Mouse (Mus musculus) megakaryocyte, embryonic 14.5 days (primary cell): Measurements from ENCODE around the gene Pycr2. TPM values are rescaled to one million over a fixed set of nuclear protein-coding genes. Genes with fewer than 3 reads are reported as not detected.

Experiments used
- H3K27me3 ChIP-seq: replicated peaks from 2 replicates; pipeline ENCODE3; 2012; ENCODE audit warnings: inconsistent platforms
- H3K36me3 ChIP-seq: replicated peaks from 2 replicates; pipeline ENCODE3; 2012; ENCODE audit warnings: low read length, inconsistent platforms, mixed read lengths
- H3K4me1 ChIP-seq: 2 replicates; pipeline ENCODE4 v1.6.1; 2012; ENCODE audit warnings: inconsistent platforms
- H3K4me3 ChIP-seq: replicated peaks from 2 replicates; pipeline ENCODE3; 2012; ENCODE audit warnings: moderate library complexity, mild to moderate bottlenecking, inconsistent platforms
- H3K9me3 ChIP-seq: 2 replicates; pipeline ENCODE4 v1.6.1; 2012; ENCODE audit warnings: inconsistent platforms
- FLI1 ChIP-seq: IDR thresholded peaks from 2 replicates; pipeline ENCODE4 v1.6.1; 2012; ENCODE audit warnings: low read length, inconsistent platforms, mixed read lengths
- GATA1 ChIP-seq: IDR thresholded peaks from 3 replicates; pipeline ENCODE4 v1.6.1; 2012; ENCODE audit warnings: mixed read lengths, low read length, inconsistent platforms, borderline replicate concordance
- polyA plus RNA-seq: library from polyadenylated mRNA; stranded (reverse); fragments of >175 nt; gene quantifications from 2 replicates; pipeline ENCODE4 v1.2.3, GENCODE M21; 2012; ENCODE audit warnings: low replicate concordance; ENCODE audit not compliant: insufficient read depth

The Pycr2 gene
- polyA plus RNA-seq, result 54.5 and 76.2 TPM in 2 replicates

DNA sequence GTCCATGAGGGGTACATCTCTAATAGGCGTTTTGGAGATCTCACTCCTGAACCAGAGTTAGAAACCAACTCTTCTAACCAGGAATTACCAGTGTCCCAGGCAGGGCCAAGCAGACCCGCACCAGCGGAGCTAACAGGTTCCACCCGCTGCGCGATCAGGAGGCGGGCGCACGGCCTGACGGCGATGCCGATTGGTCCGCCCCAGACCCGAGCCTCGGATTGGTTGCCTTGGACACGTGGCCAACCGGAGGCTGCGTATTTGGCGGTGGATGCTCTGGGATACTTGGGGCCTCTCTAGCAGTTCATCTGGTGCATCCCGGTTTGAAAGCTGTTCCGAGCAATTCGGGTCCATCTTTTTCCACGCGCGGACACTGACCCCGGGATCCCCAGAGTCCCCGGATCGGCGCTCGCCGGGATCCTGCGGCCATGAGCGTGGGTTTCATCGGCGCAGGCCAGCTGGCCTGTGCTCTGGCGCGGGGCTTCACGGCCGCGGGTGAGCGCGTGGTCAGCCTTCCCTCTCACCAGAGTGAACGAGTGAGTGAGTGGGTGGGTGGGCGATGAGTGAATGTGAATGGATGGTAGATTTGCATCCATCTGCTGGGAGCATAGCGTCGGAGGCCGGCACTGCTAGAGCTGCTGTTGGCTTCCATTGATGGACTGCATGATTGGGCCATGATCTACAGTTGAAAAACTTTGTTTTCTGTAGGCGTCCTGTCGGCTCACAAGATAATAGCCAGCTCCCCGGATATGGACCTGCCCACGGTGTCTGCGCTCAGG, at the start of gene Pycr2:
Gene Pycr2 (plus strand): TSS at position 255 of the 776 bp plus-strand sequence.
- Histone ChIP-seq H3K36me3 (peaks cover 40% of the 10 kb centered on the region), H3K27me3 (no peaks in the 10 kb centered on the region), H3K9me3 (no peaks in the 10 kb centered on the region), H3K4me3 (peak within 1 kb of the TSS; percentile 93), H3K4me1 (peaks cover 61% of the 10 kb centered on the region)
- TF ChIP-seq FLI1, result no peak
- TF ChIP-seq GATA1, result no peak

DNA sequence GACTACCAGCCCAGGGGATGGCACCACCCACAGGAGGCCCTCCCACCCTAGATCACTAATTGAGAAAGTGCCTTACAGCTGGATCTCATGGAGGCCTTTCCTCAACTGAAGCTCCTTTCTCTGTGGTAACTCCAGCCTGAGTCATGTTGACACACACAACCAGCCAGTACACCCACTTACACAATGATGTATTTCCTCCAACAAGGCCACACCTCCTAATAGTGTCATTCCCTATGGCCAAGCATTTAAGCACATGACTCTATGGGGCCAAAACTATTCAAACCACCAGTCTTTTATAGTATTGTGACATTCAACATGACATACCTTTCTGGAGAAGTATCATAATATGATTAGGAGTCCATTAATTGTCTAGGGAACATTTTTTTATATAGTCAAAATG, 45.3 kb upstream of the Pycr2 start:
- Histone ChIP-seq H3K36me3 (peaks cover 94% of the 10 kb centered on the region), H3K4me3 (no peak overlapping the region), H3K4me1 (peaks cover 72% of the 10 kb centered on the region), H3K27me3 (no peaks in the 10 kb centered on the region), H3K9me3 (no peaks in the 10 kb centered on the region)
- TF ChIP-seq FLI1 (no peak), GATA1 (no peak)

DNA sequence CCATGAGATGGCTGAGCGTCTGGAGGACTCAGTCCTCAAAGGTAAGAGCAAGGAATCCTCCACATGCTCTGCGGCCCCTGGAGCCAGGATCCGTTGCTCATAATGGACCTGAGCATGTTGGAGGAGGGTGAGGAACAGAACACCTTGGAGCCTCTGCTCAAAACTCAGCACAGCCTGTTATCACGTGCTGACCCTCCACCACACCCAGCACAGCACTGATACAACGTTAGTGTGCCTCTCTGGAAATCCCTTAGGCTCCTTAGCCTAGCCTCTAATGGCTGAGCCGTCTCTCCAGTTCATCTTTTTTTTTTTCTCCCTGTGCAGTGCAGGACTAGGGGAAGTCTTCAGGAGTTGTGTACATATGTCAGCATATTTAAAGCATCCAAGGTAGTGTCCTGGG, 44.1 kb upstream of the Pycr2 start:
- Histone ChIP-seq H3K4me3 (no peak overlapping the region), H3K36me3 (peaks cover 98% of the 10 kb centered on the region), H3K4me1 (peaks cover 73% of the 10 kb centered on the region), H3K27me3 (no peaks in the 10 kb centered on the region), H3K9me3 (no peaks in the 10 kb centered on the region)
- TF ChIP-seq FLI1, result no peak
- no peak for TF ChIP-seq GATA1

DNA sequence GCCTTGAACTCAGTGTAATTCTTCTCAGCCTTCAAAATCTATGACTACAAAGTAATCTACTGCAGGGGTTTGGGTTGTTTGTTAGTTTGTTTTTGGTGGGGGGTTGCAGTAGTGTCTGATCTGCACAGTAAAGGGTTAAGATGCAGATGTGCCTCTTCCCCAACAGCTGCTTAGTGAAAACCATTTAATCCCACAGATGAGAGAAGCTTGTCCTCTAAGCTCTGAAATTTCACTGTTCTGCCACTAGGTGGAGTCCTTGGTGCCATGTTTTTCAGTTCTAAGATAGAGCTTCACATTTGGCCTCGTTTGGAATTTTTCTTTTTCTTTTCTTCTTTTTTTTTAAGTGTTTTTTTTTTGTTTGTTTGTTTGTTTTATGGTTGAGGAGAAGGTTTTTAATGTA, 40.5 kb upstream of the Pycr2 start:
- Histone ChIP-seq H3K27me3 (no peaks in the 10 kb centered on the region), H3K4me1 (peaks cover 46% of the 10 kb centered on the region), H3K9me3 (no peaks in the 10 kb centered on the region), H3K36me3 (peaks cover 96% of the 10 kb centered on the region), H3K4me3 (no peak overlapping the region)
- no peak for TF ChIP-seq GATA1
- TF ChIP-seq FLI1, result no peak

DNA sequence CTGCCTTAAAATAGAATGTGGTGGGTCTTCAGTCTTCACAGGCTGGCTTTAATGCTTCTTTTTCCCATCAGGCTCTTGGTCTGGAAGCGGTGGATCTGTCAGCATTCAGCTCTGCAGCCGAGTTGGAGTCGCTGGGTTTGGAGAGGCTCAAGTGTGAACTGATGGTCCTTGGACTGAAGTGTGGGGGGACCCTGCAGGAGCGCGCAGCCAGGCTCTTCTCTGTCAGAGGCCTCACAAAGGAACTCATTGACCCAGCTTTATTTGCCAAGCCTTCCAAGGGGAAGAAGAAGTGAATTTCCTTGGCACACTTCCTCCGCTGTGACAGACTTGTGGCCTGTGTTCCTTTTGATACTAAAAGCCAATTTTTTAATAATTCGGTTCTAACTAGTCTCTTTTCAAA, 38.1 kb upstream of the Pycr2 start:
- H3K36me3 ChIP-seq, result peaks cover 73% of the 10 kb centered on the region
- TF ChIP-seq FLI1 (no peak), GATA1 (no peak)
- peaks cover 32% of the 10 kb centered on the region for H3K4me1 ChIP-seq
- H3K4me3 ChIP-seq, result no peak overlapping the region
- H3K27me3 ChIP-seq, result no peaks in the 10 kb centered on the region
- no peaks in the 10 kb centered on the region for H3K9me3 ChIP-seq

DNA sequence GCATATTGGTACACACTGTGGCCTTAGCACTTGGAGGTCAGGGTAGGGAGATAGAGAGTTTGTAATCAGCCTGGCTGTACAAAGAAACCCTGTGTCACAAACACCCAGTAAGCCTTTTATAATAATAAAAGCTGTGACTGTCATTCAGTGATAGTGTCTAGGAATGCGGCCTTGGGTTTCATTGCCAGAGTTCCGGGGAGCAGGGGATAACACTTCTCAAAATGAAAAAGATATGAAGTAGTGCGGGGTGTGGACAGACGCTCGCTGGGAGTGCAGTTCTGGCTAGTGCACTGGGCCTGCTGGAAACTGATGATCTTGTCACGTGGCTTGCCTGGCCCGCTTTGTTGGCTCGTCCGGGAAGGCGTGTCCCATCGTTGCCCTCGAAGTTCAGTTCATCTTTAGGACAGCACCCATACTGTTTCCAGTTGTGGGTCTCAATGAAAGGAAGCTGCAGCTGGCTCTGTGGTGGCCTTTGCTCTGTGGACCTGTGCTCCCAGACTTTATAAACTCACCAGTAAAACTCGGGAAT, 33.9 kb upstream of the Pycr2 start:
- TF ChIP-seq FLI1 (no peak), GATA1 (no peak)
- H3K36me3 ChIP-seq, result peaks cover 32% of the 10 kb centered on the region
- no peak overlapping the region for H3K4me3 ChIP-seq
- no peaks in the 10 kb centered on the region for H3K9me3 ChIP-seq
- peaks cover 12% of the 10 kb centered on the region for H3K27me3 ChIP-seq
- H3K4me1 ChIP-seq, result peaks cover 14% of the 10 kb centered on the region

DNA sequence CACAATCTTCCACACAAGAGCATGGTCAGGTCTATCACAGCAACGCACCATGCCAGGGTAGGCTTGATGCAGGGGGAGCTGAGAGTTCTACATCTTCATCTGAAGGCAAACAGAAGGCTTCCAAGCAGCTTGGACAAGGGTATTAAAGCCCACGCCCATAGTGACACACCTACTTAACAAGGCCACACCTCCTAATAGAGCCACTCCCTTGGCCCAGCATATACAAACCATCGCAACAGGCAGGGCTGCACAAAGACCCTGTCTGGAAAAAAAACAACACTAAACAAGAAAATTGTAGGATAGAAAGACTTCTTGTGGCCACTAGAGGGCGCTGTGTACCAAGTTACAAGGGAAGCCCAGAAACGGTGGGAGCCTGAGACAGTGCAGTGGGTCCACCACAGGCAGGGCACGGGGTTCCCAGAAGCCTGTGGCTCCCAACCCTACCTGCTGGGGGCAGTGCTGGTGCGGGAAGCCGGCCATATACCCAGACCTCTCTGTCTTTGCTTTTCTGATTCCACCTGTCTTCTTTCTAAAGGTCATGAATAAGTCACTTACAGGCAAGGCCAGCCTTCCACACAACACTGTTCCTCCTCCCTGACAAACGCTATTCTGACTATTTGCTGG, 30.1 kb upstream of the Pycr2 start:
- Histone ChIP-seq H3K9me3 (no peaks in the 10 kb centered on the region), H3K27me3 (peaks cover 32% of the 10 kb centered on the region), H3K4me3 (no peak overlapping the region)

DNA sequence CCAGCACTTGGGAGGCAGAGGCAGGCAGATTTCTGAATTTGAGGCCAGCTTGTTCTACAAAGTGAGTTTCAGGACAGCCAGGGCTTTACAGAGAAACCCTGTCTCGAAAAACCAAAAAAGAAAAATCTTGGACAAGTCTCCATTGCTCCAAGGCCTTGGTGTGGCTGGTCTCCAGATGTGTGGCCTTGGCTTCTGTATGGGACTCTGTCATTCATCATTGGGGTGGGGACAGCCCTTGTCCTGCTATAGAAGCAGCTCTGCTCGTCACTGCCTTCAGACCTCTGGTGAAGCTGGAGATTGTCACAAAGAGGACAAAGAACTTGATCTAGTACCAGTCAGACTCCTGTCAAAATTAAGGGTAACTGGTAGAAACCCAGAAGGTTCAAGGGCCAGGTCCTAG, 29.5 kb upstream of the Pycr2 start:
- H3K4me1 ChIP-seq, result peaks cover 6% of the 10 kb centered on the region; the same call in 1 of the 2 replicates
- no peaks in the 10 kb centered on the region for H3K9me3 ChIP-seq
- H3K36me3 ChIP-seq, result no peaks in the 10 kb centered on the region
- H3K4me3 ChIP-seq, result no peak overlapping the region
- H3K27me3 ChIP-seq, result peaks cover 32% of the 10 kb centered on the region
- no peak for TF ChIP-seq GATA1
- TF ChIP-seq FLI1, result no peak

More for the DNA sequence above, 30.1 kb upstream of the Pycr2 start:
- Histone ChIP-seq H3K4me1 (peaks cover 6% of the 10 kb centered on the region; the same call in 1 of the 2 replicates), H3K36me3 (no peaks in the 10 kb centered on the region)
- TF ChIP-seq GATA1 (no peak), FLI1 (no peak)

DNA sequence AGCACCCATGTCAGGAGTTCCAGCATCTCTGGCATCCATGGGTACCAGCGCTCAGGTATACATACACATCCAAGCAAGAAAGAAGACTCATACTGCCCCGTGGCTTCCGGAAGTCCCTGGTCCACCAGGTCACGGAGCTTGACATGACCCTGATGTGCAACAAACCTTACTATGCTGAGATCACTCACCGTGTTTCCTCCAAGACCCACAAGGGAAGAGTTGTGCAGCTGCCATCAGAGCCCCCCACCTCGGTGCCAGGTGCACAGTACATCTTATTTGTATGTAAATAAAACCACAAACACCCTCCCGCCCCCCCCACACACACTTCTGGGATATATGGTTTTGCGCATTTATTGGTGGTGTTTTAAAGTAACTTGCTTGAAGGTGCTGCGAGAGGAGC, 29.0 kb upstream of the Pycr2 start:
- H3K4me1 ChIP-seq, result peaks cover 6% of the 10 kb centered on the region; the same call in 1 of the 2 replicates
- no peaks in the 10 kb centered on the region for H3K9me3 ChIP-seq
- TF ChIP-seq FLI1 (no peak), GATA1 (no peak)
- no peaks in the 10 kb centered on the region for H3K36me3 ChIP-seq
- H3K4me3 ChIP-seq, result no peak overlapping the region
- H3K27me3 ChIP-seq, result peaks cover 32% of the 10 kb centered on the region

DNA sequence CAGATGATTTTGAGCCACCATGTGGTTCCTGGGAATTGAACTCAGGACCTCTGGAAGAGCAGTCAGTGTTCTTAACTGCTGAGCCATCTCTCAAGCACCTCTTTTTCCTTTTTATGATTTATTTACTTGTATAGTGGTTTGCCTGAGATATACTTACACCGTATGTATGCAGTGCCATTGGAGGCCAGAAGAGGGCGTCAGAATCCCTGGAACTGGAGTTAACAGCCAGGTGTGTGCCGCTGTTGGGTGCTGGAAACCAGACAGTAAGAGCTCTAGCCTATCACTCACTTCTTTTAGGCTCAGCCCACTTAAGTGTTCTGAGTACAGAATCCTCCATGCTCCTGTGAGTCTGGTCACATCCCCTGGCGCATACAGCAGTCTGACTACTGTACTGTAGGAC, 26.6 kb upstream of the Pycr2 start:
- peaks cover 25% of the 10 kb centered on the region for H3K27me3 ChIP-seq
- H3K9me3 ChIP-seq, result no peaks in the 10 kb centered on the region
- H3K4me1 ChIP-seq, result peaks cover 11% of the 10 kb centered on the region
- TF ChIP-seq GATA1 (no peak), FLI1 (no peak)
- no peaks in the 10 kb centered on the region for H3K36me3 ChIP-seq
- H3K4me3 ChIP-seq, result no peak overlapping the region
